In genomic region chr9:23250026-23250425, GRCm38 (mm10) we compare ENCODE assay signal across 8 mouse cellular contexts. TPM values are rescaled to one million over a fixed set of nuclear protein-coding genes. Genes with fewer than 3 reads are reported as not detected.
DNase-seq lines count a peak whose midpoint lies in the region; ATAC-seq and TF ChIP-seq lines count a peak whose summit lies in the region.
"Had no signal": no experiment of that assay in that cellular context is flagged by ENCODE, and none has a peak within 500 bp of the region (broad histone marks: within the 10 kb centered on the region; RNA-seq: fewer than 3 reads in every experiment).

No protein-coding gene starts in this region.

- DNase-seq in adrenal gland, adult 2 months, result peak; percentile 85
- peak; percentile 83 for DNase-seq in gastrocnemius, postnatal 10 days
- peak; percentile 78 to 85 for DNase-seq in left cerebral cortex, postnatal 25 days (ENCODE audit: low spot score in 2 of 2)
- peak in 1 of 2 experiments; percentile 48 for DNase-seq in spleen, adult 2 months (ENCODE audit: low read depth in 1 of 2, low spot score in 2 of 2)

- peak; percentile 96 for TF ChIP-seq CTCF in intestine, postnatal 0 days (IDR thresholded peaks at IDR 0.05; ENCODE audit: low read depth)
- TF ChIP-seq CTCF in spleen, adult 2 months (IDR thresholded peaks at IDR 0.05; ENCODE audit: extremely low read depth, insufficient read depth, insufficient read length, insufficient replicate concordance), result peak; percentile 79

- H3K27ac ChIP-seq in intestine, postnatal 0 days (ENCODE audit: low read depth, low read length), result no peak overlapping the region
- no peak overlapping the region for H3K27ac ChIP-seq in midbrain, embryonic 15.5 days
- H3K27ac ChIP-seq in spleen, adult 2 months (ENCODE audit: insufficient read depth, low read length), result no peak overlapping the region

- WGBS in intestine, postnatal 0 days, result 12% methylated on average over 5 of the region's 5 CpGs
- 7% methylated on average over 5 of the region's 5 CpGs for WGBS in midbrain, embryonic 15.5 days
- WGBS in spleen, adult 2 months, result 10% methylated on average over 5 of the region's 5 CpGs

- H3K4me3 ChIP-seq in intestine, postnatal 0 days (ENCODE audit: low read depth, low read length), result no peak overlapping the region
- no peak overlapping the region for H3K4me3 ChIP-seq in midbrain, embryonic 15.5 days
- no peak overlapping the region for H3K4me3 ChIP-seq in spleen, adult 2 months (ENCODE audit: extremely low read depth, insufficient read depth, insufficient read length)

- no peaks in the 10 kb centered on the region for H3K9me3 ChIP-seq in intestine, postnatal 0 days (ENCODE audit: control insufficient read depth)
- no peaks in the 10 kb centered on the region for H3K9me3 ChIP-seq in midbrain, embryonic 15.5 days

- no peaks in the 10 kb centered on the region for H3K4me1 ChIP-seq in intestine, postnatal 0 days (replicated peaks; ENCODE audit: control insufficient read depth, insufficient read depth, low read length)
- peaks cover 11% of the 10 kb centered on the region; the same call in 1 of the 2 replicates for H3K4me1 ChIP-seq in midbrain, embryonic 15.5 days
- no peaks in the 10 kb centered on the region for H3K4me1 ChIP-seq in spleen, adult 2 months (ENCODE audit: control insufficient read depth, insufficient read depth, insufficient read length)

- H3K9ac ChIP-seq in intestine, postnatal 0 days (ENCODE audit: low read depth, low read length), result no peak overlapping the region
- no peak overlapping the region for H3K9ac ChIP-seq in midbrain, embryonic 15.5 days

- H3K4me2 ChIP-seq in intestine, postnatal 0 days (replicated peaks; ENCODE audit: low read depth), result no peak overlapping the region
- H3K4me2 ChIP-seq in midbrain, embryonic 15.5 days, result no peak overlapping the region

- no peaks in the 10 kb centered on the region for H3K36me3 ChIP-seq in intestine, postnatal 0 days (ENCODE audit: control insufficient read depth, insufficient read depth)
- H3K36me3 ChIP-seq in midbrain, embryonic 15.5 days (replicated peaks), result no peaks in the 10 kb centered on the region
- no peaks in the 10 kb centered on the region for H3K36me3 ChIP-seq in spleen, adult 2 months (ENCODE audit: control insufficient read depth, insufficient read depth, low read length)

- intact Hi-C loops in left cerebral cortex, postnatal 25 days (cut with DNase I), result loop anchor here (5.0 kb wide), 1 partner anchor 223 kb away; no protein-coding TSS in a partner anchor

- H3K27me3 ChIP-seq in intestine, postnatal 0 days (replicated peaks; ENCODE audit: control insufficient read depth, insufficient read depth, low read length), result no peaks in the 10 kb centered on the region
- no peaks in the 10 kb centered on the region for H3K27me3 ChIP-seq in midbrain, embryonic 15.5 days (replicated peaks)
- H3K27me3 ChIP-seq in spleen, adult 2 months (ENCODE audit: control insufficient read depth, insufficient read depth, low read length), result no peaks in the 10 kb centered on the region

- no peak for TF ChIP-seq POLR2A in spleen, adult 2 months (IDR thresholded peaks at IDR 0.05; ENCODE audit: low read depth, low read length)

- peak; percentile 97 for ATAC-seq in common myeloid progenitor, adult 5-6 weeks (replicated peaks; ENCODE audit: low read depth, poor library complexity, severe bottlenecking)
- no peak for ATAC-seq in intestine, postnatal 0 days
- ATAC-seq in midbrain, embryonic 15.5 days (replicated peaks), result peak; percentile 48; the same call in 1 of the 2 replicates

RNA-seq across cellular contexts. Expression of gene Bmper, which starts 27.1 kb away (rescaled TPM):
- 1 to 10 TPM; 1.5 to 2.4 TPM for total RNA-seq in adrenal gland, adult 2 months (2021)
- polyA plus RNA-seq in adrenal gland, adult 2 months (2012; rRNA removed), result 0.61 and 1.1 TPM in 2 replicates
- not detected in 2 replicates for total RNA-seq in common myeloid progenitor, adult 5-6 weeks (2017)
- 1 to 10 TPM; 5.9 to 8.0 TPM for total RNA-seq in gastrocnemius, postnatal 10 days (2021)
- 4.1 and 4.2 TPM in 2 replicates for polyA plus RNA-seq in intestine, postnatal 0 days (2015; fragmentation: Nextera tagmentation; extraction: Ambion mirVana)
- 1 to 10 TPM; 7.3 to 9.8 TPM for total RNA-seq in left cerebral cortex, postnatal 25 days (2021)
- polyA plus RNA-seq in midbrain, embryonic 15.5 days (2015; fragmentation: Nextera tagmentation; extraction: Ambion mirVana), result 7.1 and 7.7 TPM in 2 replicates
- polyA plus RNA-seq in spleen, adult 2 months (2012; rRNA removed), result 0.44 and 0.70 TPM in 2 replicates
- total RNA-seq: neutrophil, adult 5-6 weeks had no signal
